Mouse (Mus musculus) lung, embryonic 14.5 days (tissue): ENCODE measurements around the gene Kmt5c. TPM values are rescaled to one million over a fixed set of nuclear protein-coding genes. Genes with fewer than 3 reads are reported as not detected.

Experiments
- ATAC-seq: fragments of 200-750 bp; cut with Nextera tagmentation; 2 replicates; pipeline ENCODE4 v1.8.0; 2017; ENCODE audit warnings: mild to moderate bottlenecking, moderate TSS enrichment, moderate library complexity; ENCODE audit not compliant: insufficient read depth
- DNase-seq: peaks from one replicate; pipeline ENCODE4 v3.0.0-alpha.2; 2015
- H3K27ac ChIP-seq: fragments of 300-500 bp; sonication (generic); 2 replicates; pipeline ENCODE4 v1.5.1; 2014; ENCODE audit warnings: low read depth, mild to moderate bottlenecking, moderate library complexity
- H3K27me3 ChIP-seq: fragments of 300-500 bp; sonication (generic); 2 replicates; pipeline ENCODE4 v1.6.1; 2014; ENCODE audit warnings: low read length, control low read depth; ENCODE audit not compliant: insufficient read depth
- H3K36me3 ChIP-seq: fragments of 300-500 bp; sonication (generic); 2 replicates; pipeline ENCODE4 v1.6.1; 2014; ENCODE audit warnings: control low read depth; ENCODE audit not compliant: insufficient read depth
- H3K4me1 ChIP-seq: fragments of 300-500 bp; sonication (generic); 2 replicates; pipeline ENCODE4 v1.6.1; 2014; ENCODE audit warnings: antibody characterized with exemption, control low read depth; ENCODE audit not compliant: insufficient read depth
- H3K4me2 ChIP-seq: fragments of 300-500 bp; sonication (generic); 2 replicates; pipeline ENCODE4 v1.6.1; 2014; ENCODE audit warnings: mild to moderate bottlenecking
- H3K4me3 ChIP-seq: fragments of 300-500 bp; sonication (generic); 2 replicates; pipeline ENCODE4 v1.5.1; 2014; ENCODE audit warnings: low read depth, low read length
- H3K9ac ChIP-seq: fragments of 300-500 bp; sonication (generic); 2 replicates; pipeline ENCODE4 v1.6.1; 2014
- H3K9me3 ChIP-seq: fragments of 300-500 bp; sonication (generic); 2 replicates; pipeline ENCODE4 v1.6.1; 2016; ENCODE audit warnings: low read depth, low read length, control low read depth
- CTCF ChIP-seq: IDR thresholded peaks from 2 replicates; pipeline ENCODE4 v1.5.1; 2016; ENCODE audit warnings: antibody characterized with exemption, low read depth
- WGBS: fragments of 180-500 bp; shearing (Covaris S2); extraction: QIAGEN DNeasy Blood & Tissue Kit; methylation state at CpG from one replicate; pipeline ENCODE4 v1.1.7; 2014; 5-methylcytosine and 5-hydroxymethylcytosine counted together
- polyA plus RNA-seq: library from polyadenylated mRNA; unstranded; fragments of >200 nt; fragmentation: Nextera tagmentation; extraction: Ambion mirVana; gene quantifications from 2 replicates; pipeline ENCODE4 v1.2.1, GENCODE M21; 2014

The Kmt5c gene
- polyA plus RNA-seq, 1 experiment from 2014 or later: 53.1 TPM

GRCm38 (mm10) chr7:4746326-4746980, 6.5 kb downstream of the Kmt5c start:
- ATAC-seq (no peak), DNase-seq (no peak)
- 85% methylated on average over 22 of the region's 22 CpGs for WGBS
- Histone ChIP-seq H3K36me3 (peaks cover 39% of the 10 kb centered on the region), H3K9ac (no peak overlapping the region), H3K4me3 (no peak overlapping the region), H3K9me3 (no peaks in the 10 kb centered on the region), H3K27me3 (no peaks in the 10 kb centered on the region), H3K27ac (no peak overlapping the region), H3K4me1 (no peaks in the 10 kb centered on the region), H3K4me2 (no peak overlapping the region)
- TF ChIP-seq CTCF: no peak

GRCm38 (mm10) chr7:4747156-4747899, 7.4 kb downstream of the Kmt5c start:
- Histone ChIP-seq H3K27me3 (no peaks in the 10 kb centered on the region), H3K4me2 (no peak overlapping the region), H3K4me3 (no peak overlapping the region), H3K4me1 (peaks cover 3% of the 10 kb centered on the region; the same call in 1 of the 2 replicates), H3K9me3 (no peaks in the 10 kb centered on the region), H3K9ac (no peak overlapping the region), H3K27ac (no peak overlapping the region), H3K36me3 (peaks cover 36% of the 10 kb centered on the region)
- TF ChIP-seq CTCF: no peak
- WGBS: 59% methylated on average over 9 of the region's 9 CpGs
- DNase-seq (no peak), ATAC-seq (no peak)

- WGBS: 69% methylated on average over 4 of the region's 4 CpGs
- H3K4me2 ChIP-seq: no peak overlapping the region
- H3K4me3 ChIP-seq: no peak overlapping the region
- no peak for TF ChIP-seq CTCF
- H3K27me3 ChIP-seq: no peaks in the 10 kb centered on the region
- H3K9ac ChIP-seq: no peak overlapping the region
- ATAC-seq (no peak), DNase-seq (no peak)
- H3K27ac ChIP-seq: no peak overlapping the region; the same call in 1 of the 2 replicates
- H3K9me3 ChIP-seq: no peaks in the 10 kb centered on the region
- peaks cover 27% of the 10 kb centered on the region for H3K36me3 ChIP-seq
- peaks cover 3% of the 10 kb centered on the region; the same call in 1 of the 2 replicates for H3K4me1 ChIP-seq
These were observed 8.4 kb downstream of the Kmt5c start for GRCm38 (mm10) chr7:4748321-4748720.

- H3K36me3 ChIP-seq: peaks cover 22% of the 10 kb centered on the region
- WGBS: 78% methylated on average over 2 of the region's 2 CpGs
- no peak overlapping the region for H3K4me2 ChIP-seq
- H3K27ac ChIP-seq: no peak overlapping the region
- no peak for ATAC-seq
- no peaks in the 10 kb centered on the region for H3K9me3 ChIP-seq
- no peaks in the 10 kb centered on the region for H3K27me3 ChIP-seq
- peaks cover 3% of the 10 kb centered on the region; the same call in 1 of the 2 replicates for H3K4me1 ChIP-seq
- no peak overlapping the region for H3K4me3 ChIP-seq
- no peak for DNase-seq
- no peak overlapping the region for H3K9ac ChIP-seq
- TF ChIP-seq CTCF: no peak
These were observed 9.3 kb downstream of the Kmt5c start for GRCm38 (mm10) chr7:4749169-4749568.

DNA sequence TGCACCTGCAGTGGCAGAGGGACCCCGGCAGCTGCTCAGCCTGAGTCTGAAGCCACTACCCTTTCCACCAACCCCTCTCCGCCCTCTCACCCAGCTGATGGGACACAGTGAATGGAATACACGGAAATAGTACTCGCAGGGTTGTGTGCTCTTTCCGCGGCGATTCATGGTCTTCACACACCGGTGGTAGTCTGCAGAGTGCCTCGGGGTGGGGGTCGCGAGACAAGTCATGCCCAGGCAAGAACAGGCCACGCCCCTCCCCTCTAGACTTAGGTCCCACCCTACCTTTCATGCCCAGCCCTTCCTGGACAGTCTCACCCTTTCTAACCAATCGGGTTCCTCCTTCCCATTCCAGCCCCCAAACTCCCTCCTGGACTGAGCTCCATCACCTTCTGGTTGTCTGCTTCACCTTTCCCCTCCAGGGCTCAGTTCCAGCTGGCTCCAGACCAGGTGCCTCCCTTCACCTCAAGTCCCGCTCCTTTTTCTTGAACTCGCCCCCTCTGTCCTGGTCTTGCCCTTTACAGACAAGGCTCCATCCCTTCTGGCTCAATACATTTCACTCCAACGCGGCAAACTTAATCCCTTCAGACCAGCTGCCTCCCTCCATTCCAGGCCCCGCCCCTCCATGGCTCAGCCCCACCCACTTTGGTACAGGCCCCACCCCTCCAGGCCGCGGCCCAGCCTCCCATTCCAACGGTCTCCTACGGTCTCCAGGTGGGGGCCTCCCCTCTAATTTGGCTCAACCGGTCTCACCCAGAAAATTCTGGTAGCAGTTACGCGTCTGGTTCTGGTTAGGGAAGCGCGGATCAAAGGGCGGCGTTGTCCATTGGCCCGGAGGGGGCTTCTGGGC, 12.3 kb downstream of the Kmt5c start:
- Histone ChIP-seq H3K4me3 (peak overlapping the region; percentile 41), H3K27me3 (no peaks in the 10 kb centered on the region), H3K9ac (peak overlapping the region; percentile 13; the same call in 1 of the 2 replicates), H3K4me1 (peaks cover 3% of the 10 kb centered on the region; the same call in 1 of the 2 replicates), H3K9me3 (no peaks in the 10 kb centered on the region), H3K4me2 (peak overlapping the region; percentile 60), H3K36me3 (peaks cover under 1% of the 10 kb centered on the region; the same call in 1 of the 2 replicates), H3K27ac (0 out of 2 replicates have a peak overlapping the region, but pooled peaks have one; percentile 22)
- DNase-seq (peak; percentile 41), ATAC-seq (peak; percentile 81)
- no peak for TF ChIP-seq CTCF
- 2% methylated on average over 29 of the region's 30 CpGs for WGBS

DNA sequence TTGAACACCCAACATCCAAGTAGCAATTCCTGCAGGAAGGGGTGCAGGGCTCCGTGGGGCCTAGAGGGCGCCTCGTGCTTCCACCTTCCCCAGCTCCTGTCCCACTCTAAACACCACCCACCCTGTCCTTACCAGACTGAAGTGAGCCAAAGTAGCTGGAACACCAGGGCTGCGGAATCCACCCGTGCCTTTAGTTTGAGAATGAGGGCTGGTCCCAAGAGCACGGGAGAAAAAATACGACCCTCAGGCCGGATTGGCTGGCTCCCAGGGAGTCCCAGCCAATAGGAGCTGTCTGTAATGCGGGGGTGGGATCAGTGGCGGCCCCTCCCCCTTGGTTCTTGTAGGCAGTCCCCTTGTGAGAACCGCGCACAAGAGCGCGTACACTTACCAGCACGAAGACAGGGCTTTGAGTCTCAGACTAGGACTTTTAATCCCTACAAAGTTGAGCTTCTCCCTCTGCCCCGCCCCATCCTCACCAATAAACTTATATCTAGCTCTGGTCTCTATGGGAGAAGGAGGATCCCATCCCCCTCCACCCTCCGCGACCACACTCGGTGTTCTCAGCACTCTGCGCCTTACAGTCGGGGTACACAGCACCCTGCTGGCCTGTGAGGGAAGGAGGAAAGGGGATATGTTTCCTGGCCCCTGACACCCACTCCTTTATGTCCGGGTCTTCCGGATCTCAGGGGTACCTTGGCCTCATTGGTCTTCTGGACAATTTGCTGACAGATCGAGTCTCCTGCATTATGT, 13.1 kb downstream of the Kmt5c start, which contains the start of gene Cox6b2:
Gene Cox6b2 (minus strand): TSS at position 274 of the 750 bp plus-strand sequence.
- Histone ChIP-seq H3K9me3 (no peaks in the 10 kb centered on the region), H3K4me2 (peak within 1 kb of the TSS; percentile 60), H3K4me3 (peak within 1 kb of the TSS; percentile 41), H3K4me1 (peaks cover 3% of the 10 kb centered on the region; the same call in 1 of the 2 replicates), H3K9ac (peak within 1 kb of the TSS; percentile 13; the same call in 1 of the 2 replicates), H3K36me3 (no peaks in the 10 kb centered on the region), H3K27me3 (no peaks in the 10 kb centered on the region), H3K27ac (peak within 1 kb of the TSS; percentile 22; the same call in 1 of the 2 replicates)
- ATAC-seq: peak; percentile 94
- DNase-seq: peak; percentile 96
- TF ChIP-seq CTCF: peak; percentile 27; the same call in 1 of the 2 replicates
- WGBS: 2% methylated on average over 24 of the region's 24 CpGs
